Mouse (Mus musculus): ENCODE measurements at regions not wholly inside any gene's neighbourhood (a gene's known extent, or its start where the extent isn't known, plus 50 kb on each side); places are given as distances from the start of the nearest gene placed in this dataset.

- DNase-seq (ENCODE audit: extremely low spot score in 1 of 2, low spot score in 2 of 2): no peak
- Histone ChIP-seq H3K27ac (no peak overlapping the region), H3K4me3 (no peak overlapping the region)
- TF ChIP-seq CTCF (IDR thresholded peaks at IDR 0.05): no peak
- intact Hi-C loops (cut with DNase I): no loop called here
These were observed 1097.5 kb downstream of the Pla2g4a start for GRCm38 (mm10) chr1:148863582-148863981.

DNA sequence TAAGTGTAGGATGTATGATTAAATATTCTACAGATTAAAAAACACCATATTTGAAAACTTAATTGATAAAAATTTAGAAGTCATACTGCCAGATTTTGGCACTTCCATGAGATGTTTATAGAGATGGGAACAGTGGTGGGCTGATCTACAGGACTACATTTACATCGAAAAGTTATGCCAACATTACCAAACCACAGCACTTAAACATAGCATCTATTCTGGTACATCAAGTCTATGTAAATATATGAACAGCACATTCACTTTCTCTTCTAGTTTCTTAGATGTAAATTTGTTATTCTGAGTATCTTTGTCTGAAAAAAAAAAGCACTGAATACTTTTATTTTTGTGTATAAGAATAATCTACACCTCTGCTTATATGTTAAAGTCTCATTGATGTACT is 1108.1 kb downstream of the Pla2g4a start:
- H3K4me3 ChIP-seq: no peak overlapping the region
- intact Hi-C loops (cut with DNase I): no loop called here
- no peak for TF ChIP-seq CTCF (IDR thresholded peaks at IDR 0.05)
- H3K27ac ChIP-seq: no peak overlapping the region
- no peak for DNase-seq (ENCODE audit: extremely low spot score in 1 of 2, low spot score in 2 of 2)

GRCm38 (mm10) chr1:148846595-148846994 is 1114.5 kb downstream of the Pla2g4a start:
- intact Hi-C loops (cut with DNase I): no loop called here
- no peak overlapping the region for H3K4me3 ChIP-seq
- no peak for DNase-seq (ENCODE audit: extremely low spot score in 1 of 2, low spot score in 2 of 2)
- H3K27ac ChIP-seq: no peak overlapping the region
- no peak for TF ChIP-seq CTCF (IDR thresholded peaks at IDR 0.05)

- DNase-seq (ENCODE audit: extremely low spot score in 1 of 2, low spot score in 2 of 2): no peak
- H3K4me3 ChIP-seq: no peak overlapping the region
- H3K27ac ChIP-seq: no peak overlapping the region
- no peak for TF ChIP-seq CTCF (IDR thresholded peaks at IDR 0.05)
- intact Hi-C loops (cut with DNase I): no loop called here
These were observed 1137.9 kb downstream of the Pla2g4a start for GRCm38 (mm10) chr1:148823146-148823545.

DNA sequence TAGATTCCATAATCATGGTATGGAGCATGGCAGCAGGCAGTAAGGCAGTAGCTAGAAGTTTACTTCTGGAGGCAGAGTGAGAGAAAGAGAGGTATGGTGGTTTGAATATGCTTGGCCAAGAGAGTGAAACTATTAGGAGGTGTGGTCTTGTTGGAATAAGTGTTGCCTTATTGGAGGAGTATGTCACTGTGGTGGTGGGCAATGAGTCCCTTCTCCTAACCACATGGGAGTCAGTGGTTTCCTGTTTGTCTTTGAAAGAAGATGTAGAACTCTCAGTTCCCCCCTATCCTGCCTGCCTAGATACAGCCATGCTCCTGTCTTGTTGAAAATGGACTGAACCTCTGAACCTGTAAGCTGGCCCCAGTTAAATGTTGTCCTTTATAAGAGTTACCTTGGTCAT is 1152.4 kb downstream of the Pla2g4a start:
- no peak for DNase-seq (ENCODE audit: extremely low spot score in 1 of 2, low spot score in 2 of 2)
- no peak overlapping the region for H3K4me3 ChIP-seq
- intact Hi-C loops (cut with DNase I): no loop called here
- no peak for TF ChIP-seq CTCF (IDR thresholded peaks at IDR 0.05)
- no peak overlapping the region for H3K27ac ChIP-seq

GRCm38 (mm10) chr1:148797110-148797509 is 1164.0 kb downstream of the Pla2g4a start:
- no peak for TF ChIP-seq CTCF (IDR thresholded peaks at IDR 0.05)

DNA sequence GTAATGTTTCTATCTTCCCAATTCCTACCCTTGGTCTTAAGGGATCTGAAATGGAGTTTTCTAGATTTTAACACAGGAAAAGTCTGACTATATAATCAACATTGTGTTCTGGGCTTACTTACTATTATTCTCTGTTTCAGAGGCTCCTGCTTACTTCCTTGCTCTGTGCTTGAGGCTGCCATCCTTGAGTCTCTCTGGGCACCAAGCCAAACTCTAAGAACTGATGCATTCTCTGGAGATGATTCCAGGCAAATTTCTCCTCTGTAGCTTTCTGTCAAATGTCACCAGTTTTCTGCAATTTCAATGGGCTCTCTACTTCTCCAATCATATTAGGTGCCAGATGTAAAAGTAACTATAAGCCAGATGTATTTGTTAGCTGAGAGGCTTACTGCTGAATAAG is 1210.3 kb downstream of the Pla2g4a start:
- intact Hi-C loops (cut with DNase I): no loop called here
- no peak overlapping the region for H3K4me3 ChIP-seq
- no peak for TF ChIP-seq CTCF (IDR thresholded peaks at IDR 0.05)
- DNase-seq (ENCODE audit: extremely low spot score in 1 of 2, low spot score in 2 of 2): no peak
- no peak overlapping the region for H3K27ac ChIP-seq

More at GRCm38 (mm10) chr1:148797110-148797509, 1164.0 kb downstream of the Pla2g4a start:
- DNase-seq (ENCODE audit: extremely low spot score in 1 of 2, low spot score in 2 of 2): no peak
- H3K4me3 ChIP-seq: no peak overlapping the region
- intact Hi-C loops (cut with DNase I): no loop called here
- H3K27ac ChIP-seq: no peak overlapping the region

GRCm38 (mm10) chr1:148722106-148722505 is 1239.0 kb downstream of the Pla2g4a start:
- H3K27ac ChIP-seq: no peak overlapping the region
- intact Hi-C loops (cut with DNase I): no loop called here
- no peak for TF ChIP-seq CTCF (IDR thresholded peaks at IDR 0.05)
- H3K4me3 ChIP-seq: no peak overlapping the region
- no peak for DNase-seq (ENCODE audit: extremely low spot score in 1 of 2, low spot score in 2 of 2)

GRCm38 (mm10) chr1:148721409-148721808 is 1239.7 kb downstream of the Pla2g4a start:
- no peak for TF ChIP-seq CTCF (IDR thresholded peaks at IDR 0.05)
- DNase-seq (ENCODE audit: extremely low spot score in 1 of 2, low spot score in 2 of 2): no peak
- intact Hi-C loops (cut with DNase I): no loop called here
- H3K4me3 ChIP-seq: no peak overlapping the region
- no peak overlapping the region for H3K27ac ChIP-seq

- no peak for DNase-seq (ENCODE audit: extremely low spot score in 1 of 2, low spot score in 2 of 2)
- intact Hi-C loops (cut with DNase I): no loop called here
- Histone ChIP-seq H3K27ac (no peak overlapping the region), H3K4me3 (no peak overlapping the region)
- TF ChIP-seq CTCF (IDR thresholded peaks at IDR 0.05): no peak
These were observed 1240.1 kb downstream of the Pla2g4a start for GRCm38 (mm10) chr1:148720980-148721379.

GRCm38 (mm10) chr1:148708084-148708483 is 1253.0 kb downstream of the Pla2g4a start:
- TF ChIP-seq CTCF (IDR thresholded peaks at IDR 0.05): no peak
- H3K27ac ChIP-seq: 0 out of 2 replicates have a peak overlapping the region, but pooled peaks have one; percentile 7
- intact Hi-C loops (cut with DNase I): loop anchor here (5.0 kb wide), 1 partner anchor 656 kb away; no protein-coding TSS in a partner anchor
- no peak for DNase-seq (ENCODE audit: extremely low spot score in 1 of 2, low spot score in 2 of 2)
- no peak overlapping the region for H3K4me3 ChIP-seq

DNA sequence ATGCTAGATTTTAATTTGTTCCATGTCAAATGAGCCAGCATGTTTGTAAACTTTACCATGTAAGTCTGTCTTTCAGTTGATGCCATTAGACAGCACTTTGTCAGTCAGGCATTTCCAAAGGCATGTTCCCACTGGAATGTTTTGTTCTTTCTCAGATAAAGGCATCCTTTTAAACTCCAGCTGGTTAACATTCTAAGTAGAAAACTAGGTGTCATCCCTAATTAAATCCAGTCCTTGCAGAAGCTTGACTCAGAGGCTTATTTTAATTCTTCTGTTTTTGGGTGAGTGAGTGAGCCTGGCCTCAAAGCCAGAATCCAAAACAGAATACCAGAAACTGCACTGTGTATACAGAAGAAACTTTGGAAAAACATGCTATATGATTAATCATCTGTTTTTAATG is 1253.4 kb downstream of the Pla2g4a start:
- H3K4me3 ChIP-seq: no peak overlapping the region
- no peak for DNase-seq (ENCODE audit: extremely low spot score in 1 of 2, low spot score in 2 of 2)
- intact Hi-C loops (cut with DNase I): loop anchor here (1.0 to 5.0 kb wide), 2 partner anchors 50 to 655 kb away; no protein-coding TSS in a partner anchor

DNA sequence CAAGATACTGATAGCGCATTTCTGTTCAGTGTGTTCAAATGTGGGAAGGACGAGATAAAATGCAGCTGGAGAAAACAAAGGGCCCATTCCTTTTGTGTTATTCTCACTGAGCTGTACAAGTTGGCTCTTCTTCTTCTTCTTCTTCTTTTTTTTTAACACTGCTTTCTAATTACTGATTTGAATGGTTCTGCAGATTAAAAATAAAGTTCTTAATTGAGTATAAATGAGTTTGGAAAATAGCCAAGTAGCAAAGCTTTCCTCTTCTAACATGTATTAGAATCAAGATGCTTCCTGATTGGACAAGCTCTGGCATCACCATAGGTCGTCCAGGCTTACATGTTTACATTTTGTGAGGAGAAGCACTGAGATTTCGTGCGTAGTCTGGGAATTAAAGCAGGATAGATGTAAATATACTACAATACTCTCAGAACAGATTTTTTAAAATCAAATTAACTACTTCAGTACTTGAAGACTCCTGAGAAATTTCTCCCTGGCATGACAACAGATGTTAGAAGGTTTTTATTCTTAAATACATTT is 1254.8 kb downstream of the Pla2g4a start:
- H3K4me3 ChIP-seq: no peak overlapping the region
- intact Hi-C loops (cut with DNase I): loop anchor here (5.0 kb wide), 1 partner anchor 654 kb away; no protein-coding TSS in a partner anchor
- no peak overlapping the region for H3K27ac ChIP-seq
- DNase-seq (ENCODE audit: extremely low spot score in 1 of 2, low spot score in 2 of 2): no peak
- TF ChIP-seq CTCF (IDR thresholded peaks at IDR 0.05): no peak

More for the DNA sequence above, 1253.4 kb downstream of the Pla2g4a start:
- H3K27ac ChIP-seq: no peak overlapping the region
- TF ChIP-seq CTCF (IDR thresholded peaks at IDR 0.05): no peak

All from left cerebral cortex, adult 2 months (tissue).